8 mouse cellular contexts compared by ENCODE assay signal in the genomic region with DNA sequence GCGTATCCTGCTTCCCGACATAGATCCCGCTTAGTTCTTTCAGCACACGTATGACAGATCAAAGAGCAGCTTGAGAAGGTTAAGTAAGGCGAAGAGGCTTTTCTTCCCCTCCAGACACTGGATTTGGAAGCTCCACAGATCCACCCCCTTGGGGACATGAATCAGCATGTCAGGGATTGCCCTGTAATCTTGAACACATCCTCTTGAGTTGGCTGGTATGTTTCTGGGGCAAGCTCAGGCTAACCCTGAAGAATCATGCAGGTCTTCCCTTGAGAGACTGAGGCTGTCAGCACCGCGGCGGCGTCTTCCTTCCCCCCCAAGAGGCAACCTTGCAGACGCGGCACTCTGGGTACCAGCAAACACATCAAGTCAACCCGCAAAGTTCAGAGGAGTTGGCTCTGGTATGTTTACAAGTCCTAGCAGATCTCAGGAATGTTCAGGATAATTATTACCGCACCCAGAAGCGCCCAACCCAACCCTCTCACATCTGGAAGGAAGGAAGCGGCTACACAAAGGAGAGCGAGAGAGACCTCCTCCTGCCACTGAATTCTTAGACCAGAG. TPM values are rescaled to one million over a fixed set of nuclear protein-coding genes. Genes with fewer than 3 reads are reported as not detected.
A peak's percentile ranks its signal among the peaks of the same experiment; 100 is the strongest.
DNase-seq lines count a peak whose midpoint lies in the region; ATAC-seq and TF ChIP-seq lines count a peak whose summit lies in the region.

No protein-coding gene starts in this region.

- H3K27me3 ChIP-seq in E14TG2a.4 (ENCODE audit: insufficient read depth, low read length): peaks cover 34% of the 10 kb centered on the region
- H3K27me3 ChIP-seq in intestine, embryonic 15.5 days (replicated peaks): peaks cover 4% of the 10 kb centered on the region; the same call in 1 of the 2 replicates

- peak; percentile 7 for DNase-seq in WW6 (ENCODE audit: low read depth, low spot score)
- DNase-seq in gastrocnemius, postnatal 25 days: peak; percentile 13
- DNase-seq in lung, postnatal 4 days: peak; percentile 23 to 30
- DNase-seq in layer of hippocampus, postnatal 14 days (ENCODE audit: low spot score in 2 of 2): no peak
- DNase-seq in thymus, postnatal 14 days: no peak

- 6% methylated on average over 16 of the region's 16 CpGs for WGBS in intestine, embryonic 15.5 days

- no peaks in the 10 kb centered on the region for H3K36me3 ChIP-seq in E14TG2a.4 (ENCODE audit: insufficient read depth, low read length)
- H3K36me3 ChIP-seq in intestine, embryonic 15.5 days: no peaks in the 10 kb centered on the region

- peak overlapping the region; percentile 90 for H3K4me3 ChIP-seq in E14TG2a.4 (replicated peaks; ENCODE audit: low read length)
- peak overlapping the region; percentile 64 for H3K4me3 ChIP-seq in intestine, embryonic 15.5 days (replicated peaks)

- TF ChIP-seq CTCF in E14TG2a.4 (conservative IDR thresholded peaks at IDR 0.05; ENCODE audit: low read length): no peak

- no peak overlapping the region for H3K27ac ChIP-seq in intestine, embryonic 15.5 days

- H3K9me3 ChIP-seq in E14TG2a.4 (ENCODE audit: low read length): no peaks in the 10 kb centered on the region
- H3K9me3 ChIP-seq in intestine, embryonic 15.5 days: no peaks in the 10 kb centered on the region

- H3K4me2 ChIP-seq in intestine, embryonic 15.5 days (replicated peaks): peak overlapping the region; percentile 97

- no peak; the same call in 1 of the 2 replicates for ATAC-seq in intestine, embryonic 15.5 days
- no peak for ATAC-seq in erythroid progenitor cell, adult 5-6 weeks (replicated peaks; ENCODE audit: low FRiP score, poor library complexity, severe bottlenecking)

- H3K9ac ChIP-seq in intestine, embryonic 15.5 days: peak overlapping the region; percentile 49; the same call in 1 of the 2 replicates

- H3K4me1 ChIP-seq in E14TG2a.4 (replicated peaks; ENCODE audit: low read depth, low read length): peaks cover 23% of the 10 kb centered on the region
- H3K4me1 ChIP-seq in intestine, embryonic 15.5 days (replicated peaks): peaks cover 7% of the 10 kb centered on the region; the same call in 1 of the 2 replicates

RNA-seq across cellular contexts. Expression of a gene that starts 1.4 kb away (rescaled TPM):
- total RNA-seq in gastrocnemius, postnatal 25 days (2021): 1 to 10 TPM; 5.8 to 9.8 TPM
- 9.4 and 11.1 TPM in 2 replicates for polyA plus RNA-seq in intestine, embryonic 15.5 days (2015; fragmentation: Nextera tagmentation; extraction: Ambion mirVana)
- total RNA-seq in layer of hippocampus, postnatal 14 days (2021): 10 to 100 TPM; 32.8 to 36.3 TPM
- total RNA-seq in erythroid progenitor cell, adult 5-6 weeks (2015; ENCODE audit: low replicate concordance): 9.0 and 21.0 TPM in 2 replicates
- total RNA-seq in erythroid progenitor cell, adult 5-6 weeks (2017; ENCODE audit: low replicate concordance): 7.2 and 11.6 TPM in 2 replicates

Comparison
In these comparisons a context has a peak if more than half of its experiments do, and no peak if none do; other contexts are left out.
1. DNase-seq: peak in WW6 (single experiment), gastrocnemius, postnatal 25 days (single experiment) and lung, postnatal 4 days (2 of 2); none in layer of hippocampus, postnatal 14 days (0 of 2) and thymus, postnatal 14 days (single experiment).